In the genomic region with DNA sequence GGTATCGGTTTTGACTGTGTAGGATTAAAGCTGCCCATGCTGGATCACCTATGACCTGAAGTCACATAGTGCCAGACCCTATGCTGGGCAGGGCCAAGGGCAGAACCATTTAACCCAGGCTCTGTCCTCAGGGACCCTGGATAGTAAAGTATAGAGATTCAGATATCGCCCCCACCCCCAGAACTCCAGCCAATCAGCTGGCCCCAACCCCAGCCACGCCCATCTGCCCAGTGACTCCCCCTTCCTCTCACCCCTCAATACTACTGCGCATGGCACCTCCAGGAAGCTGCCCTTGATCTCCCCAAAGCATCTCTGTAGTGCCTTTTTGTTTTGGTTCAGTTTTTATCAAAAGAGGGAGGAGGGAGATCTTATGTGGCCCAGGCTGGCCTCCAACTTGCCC, we compare ENCODE assay signal across 11 mouse cellular contexts. TPM values are rescaled to one million over a fixed set of nuclear protein-coding genes. Genes with fewer than 3 reads are reported as not detected.
DNase-seq lines count a peak whose midpoint lies in the region; ATAC-seq and TF ChIP-seq lines count a peak whose summit lies in the region.
"Had no signal": no experiment of that assay in that cellular context is flagged by ENCODE, and none has a peak within 500 bp of the region (broad histone marks: within the 10 kb centered on the region; RNA-seq: fewer than 3 reads in every experiment).

No protein-coding gene starts in this region.

- no peak for ATAC-seq in kidney, embryonic 15.5 days (replicated peaks; ENCODE audit: low FRiP score)
- ATAC-seq in limb, embryonic 12.5 days (ENCODE audit: insufficient number of reproducible peaks, insufficient read depth, low FRiP score, low TSS enrichment, low read depth) = no peak

- TF ChIP-seq EP300 in ES-Bruce4 (IDR thresholded peaks at IDR 0.05; ENCODE audit: insufficient read depth, low read depth, low read length) = no peak

- no peak overlapping the region for H3K9ac ChIP-seq in kidney, embryonic 15.5 days
- H3K9ac ChIP-seq in ES-Bruce4 (ENCODE audit: low read depth, poor library complexity, severe bottlenecking) = no peak overlapping the region
- H3K9ac ChIP-seq in limb, embryonic 12.5 days (replicated peaks) = no peak overlapping the region; the same call in 1 of the 2 replicates

- peaks cover 69% of the 10 kb centered on the region for H3K4me1 ChIP-seq in kidney, embryonic 15.5 days
- H3K4me1 ChIP-seq in ES-Bruce4 (ENCODE audit: control insufficient read depth, insufficient read depth, low read length) = peaks cover 11% of the 10 kb centered on the region
- H3K4me1 ChIP-seq in limb, embryonic 12.5 days (replicated peaks) = peaks cover 36% of the 10 kb centered on the region

- H3K27ac ChIP-seq in kidney, embryonic 15.5 days = peak overlapping the region; percentile 46; the same call in 1 of the 2 replicates
- peak overlapping the region; percentile 91 for H3K27ac ChIP-seq in ES-Bruce4 (ENCODE audit: insufficient read depth, low read length)
- peak overlapping the region; percentile 85 for H3K27ac ChIP-seq in limb, embryonic 12.5 days

- 38% methylated on average over 4 of the region's 4 CpGs for WGBS in kidney, embryonic 15.5 days
- WGBS in limb, embryonic 12.5 days = 24% methylated on average over 4 of the region's 4 CpGs

- no peak for TF ChIP-seq CTCF in ES-Bruce4 (IDR thresholded peaks at IDR 0.05; ENCODE audit: low read depth, low read length)

- DNase-seq in kidney, postnatal 4 days = no peak
- peak; percentile 80 for DNase-seq in R1 (ENCODE audit: low read depth, low spot score)
- DNase-seq in retina, embryonic 14.5 days (ENCODE audit: low spot score) = no peak
- DNase-seq in yolk sac, embryonic 10.5 days (ENCODE audit: low spot score) = no peak
- DNase-seq: heart, adult 18-20 months; heart, postnatal 4 days; kidney, postnatal 25 days; lung, postnatal 10 days had no signal

- peaks cover 11% of the 10 kb centered on the region for H3K27me3 ChIP-seq in kidney, embryonic 15.5 days
- H3K27me3 ChIP-seq in ES-Bruce4 (ENCODE audit: control insufficient read depth, insufficient read depth, low read length, poor library complexity, severe bottlenecking) = no peaks in the 10 kb centered on the region
- peaks cover 36% of the 10 kb centered on the region for H3K27me3 ChIP-seq in limb, embryonic 12.5 days

- H3K9me3 ChIP-seq in kidney, embryonic 15.5 days (replicated peaks) = no peaks in the 10 kb centered on the region
- no peaks in the 10 kb centered on the region for H3K9me3 ChIP-seq in ES-Bruce4 (replicated peaks; ENCODE audit: control insufficient read depth, insufficient read depth, low read length, poor library complexity, severe bottlenecking)
- no peaks in the 10 kb centered on the region for H3K9me3 ChIP-seq in limb, embryonic 12.5 days

- H3K4me2 ChIP-seq in kidney, embryonic 15.5 days = no peak overlapping the region
- H3K4me2 ChIP-seq in limb, embryonic 12.5 days = 0 out of 2 replicates have a peak overlapping the region, but pooled peaks have one; percentile 15

- H3K4me3 ChIP-seq in kidney, embryonic 15.5 days (replicated peaks) = no peak overlapping the region
- H3K4me3 ChIP-seq in ES-Bruce4 (ENCODE audit: low read depth, low read length) = no peak overlapping the region
- no peak overlapping the region for H3K4me3 ChIP-seq in limb, embryonic 12.5 days (replicated peaks)

- no peaks in the 10 kb centered on the region for H3K36me3 ChIP-seq in kidney, embryonic 15.5 days
- no peaks in the 10 kb centered on the region for H3K36me3 ChIP-seq in ES-Bruce4 (ENCODE audit: control insufficient read depth, insufficient read depth, low read length, poor library complexity, severe bottlenecking)
- no peaks in the 10 kb centered on the region for H3K36me3 ChIP-seq in limb, embryonic 12.5 days

- TF ChIP-seq POLR2A in ES-Bruce4 (IDR thresholded peaks at IDR 0.05; ENCODE audit: insufficient read depth, low read length) = no peak

RNA-seq across cellular contexts. Expression of a gene that starts 18.4 kb away (rescaled TPM):
- 8.3 and 9.1 TPM in 2 replicates for polyA plus RNA-seq in kidney, embryonic 15.5 days (2015; fragmentation: Nextera tagmentation; extraction: Ambion mirVana)
- polyA plus RNA-seq in ES-Bruce4 (2011; ENCODE audit: insufficient read depth, insufficient read length, low read depth, missing spikeins) = 50.2 and 55.1 TPM in 2 replicates
- 4.6 and 5.1 TPM in 2 replicates for polyA plus RNA-seq in limb, embryonic 12.5 days (2016; fragmentation: Nextera tagmentation; extraction: Ambion mirVana)

RNA-seq across cellular contexts. Expression of a gene that starts 44.7 kb away (rescaled TPM):
- 1.1 and 1.6 TPM in 2 replicates for polyA plus RNA-seq in kidney, embryonic 15.5 days (2015; fragmentation: Nextera tagmentation; extraction: Ambion mirVana)
- 0.87 and 0.90 TPM in 2 replicates for polyA plus RNA-seq in ES-Bruce4 (2011; ENCODE audit: insufficient read depth, insufficient read length, low read depth, missing spikeins)
- polyA plus RNA-seq in limb, embryonic 12.5 days (2016; fragmentation: Nextera tagmentation; extraction: Ambion mirVana) = 1.2 and 1.9 TPM in 2 replicates

RNA-seq across cellular contexts. Expression of a gene that starts 53.2 kb away (rescaled TPM):
- 81.3 and 87.4 TPM in 2 replicates for polyA plus RNA-seq in kidney, embryonic 15.5 days (2015; fragmentation: Nextera tagmentation; extraction: Ambion mirVana)
- polyA plus RNA-seq in ES-Bruce4 (2011; ENCODE audit: insufficient read depth, insufficient read length, low read depth, missing spikeins) = 90.6 and 99.8 TPM in 2 replicates
- polyA plus RNA-seq in limb, embryonic 12.5 days (2016; fragmentation: Nextera tagmentation; extraction: Ambion mirVana) = 78.7 and 80.2 TPM in 2 replicates

RNA-seq across cellular contexts. Expression of a gene that starts 53.2 kb away (rescaled TPM):
- polyA plus RNA-seq in kidney, embryonic 15.5 days (2015; fragmentation: Nextera tagmentation; extraction: Ambion mirVana) = 24.3 and 25.9 TPM in 2 replicates
- 80.0 and 83.5 TPM in 2 replicates for polyA plus RNA-seq in ES-Bruce4 (2011; ENCODE audit: insufficient read depth, insufficient read length, low read depth, missing spikeins)
- 31.2 and 32.7 TPM in 2 replicates for polyA plus RNA-seq in limb, embryonic 12.5 days (2016; fragmentation: Nextera tagmentation; extraction: Ambion mirVana)
